ENCODE assay signal across 11 mouse cellular contexts in genomic region chr4:150540392-150541094, GRCm38 (mm10).
A peak's percentile ranks its signal among the peaks of the same experiment; 100 is the strongest.
DNase-seq lines count a peak whose midpoint lies in the region; ATAC-seq and TF ChIP-seq lines count a peak whose summit lies in the region.
"Had no signal": no experiment of that assay in that cellular context is flagged by ENCODE, and none has a peak within 500 bp of the region (broad histone marks: within the 10 kb centered on the region; RNA-seq: fewer than 3 reads in every experiment).

No protein-coding gene starts in this region.

- no peak for TF ChIP-seq POLR2A in brain, embryonic 14.5 days (IDR thresholded peaks at IDR 0.05; ENCODE audit: borderline replicate concordance, extremely low read depth, insufficient read depth, insufficient read length, poor library complexity, severe bottlenecking)

- no peak for TF ChIP-seq CTCF in layer of hippocampus, adult 2 months (conservative IDR thresholded peaks at IDR 0.05)
- no peak for TF ChIP-seq CTCF in brain, embryonic 14.5 days (IDR thresholded peaks at IDR 0.05; ENCODE audit: borderline replicate concordance, extremely low read depth, insufficient read depth, insufficient read length)

- WGBS in neural tube, embryonic 15.5 days = 23% methylated on average over 4 of the region's 5 CpGs

- no peaks in the 10 kb centered on the region for H3K27me3 ChIP-seq in neural tube, embryonic 15.5 days (replicated peaks)
- H3K27me3 ChIP-seq: liver, embryonic 15.5 days; megakaryocyte, embryonic 14.5 days had no signal

- peak overlapping the region; percentile 40 for H3K27ac ChIP-seq in layer of hippocampus, adult 2 months
- peak overlapping the region; percentile 66; the same call in 1 of the 2 replicates for H3K27ac ChIP-seq in neural tube, embryonic 15.5 days (replicated peaks)
- H3K27ac ChIP-seq: liver, embryonic 15.5 days had no signal

- no peak overlapping the region for H3K4me2 ChIP-seq in neural tube, embryonic 15.5 days
- H3K4me2 ChIP-seq: liver, embryonic 15.5 days had no signal

- H3K9me3 ChIP-seq in neural tube, embryonic 15.5 days (replicated peaks) = no peaks in the 10 kb centered on the region
- H3K9me3 ChIP-seq: liver, embryonic 15.5 days; megakaryocyte, embryonic 14.5 days had no signal

- H3K4me3 ChIP-seq in layer of hippocampus, adult 2 months = no peak overlapping the region
- H3K4me3 ChIP-seq in neural tube, embryonic 15.5 days (replicated peaks) = no peak overlapping the region
- H3K4me3 ChIP-seq: liver, embryonic 15.5 days; megakaryocyte, embryonic 14.5 days had no signal

- H3K36me3 ChIP-seq in neural tube, embryonic 15.5 days = peaks cover 16% of the 10 kb centered on the region

- DNase-seq in layer of hippocampus, adult 2 months (ENCODE audit: low spot score in 2 of 2) = no peak
- no peak for DNase-seq in layer of hippocampus, adult 8-10 months (ENCODE audit: low spot score in 2 of 2)
- peak; percentile 66 for DNase-seq in brain, embryonic 14.5 days (ENCODE audit: low read depth)
- peak; percentile 40 for DNase-seq in induced T-regulatory cell, adult 2 months (ENCODE audit: low read depth)
- no peak for DNase-seq in natural killer cell, adult 2 months (ENCODE audit: low spot score in 2 of 2)
- no peak for DNase-seq in liver
- DNase-seq in adrenal gland, postnatal 14 days = no peak
- DNase-seq: kidney, adult 18-20 months had no signal

- no peak for ATAC-seq in neural tube, embryonic 15.5 days (ENCODE audit: low FRiP score)

- peaks cover 27% of the 10 kb centered on the region for H3K4me1 ChIP-seq in neural tube, embryonic 15.5 days

- H3K9ac ChIP-seq in neural tube, embryonic 15.5 days (replicated peaks) = no peak overlapping the region
- H3K9ac ChIP-seq: liver, embryonic 15.5 days had no signal

Comparison
In these comparisons a context has a peak if more than half of its experiments do, and no peak if none do; other contexts are left out.
1. DNase-seq: peak in brain, embryonic 14.5 days (single experiment) and induced T-regulatory cell, adult 2 months (single experiment); none in layer of hippocampus, adult 2 months (0 of 2), layer of hippocampus, adult 8-10 months (0 of 2), natural killer cell, adult 2 months (0 of 2), liver (single experiment) and adrenal gland, postnatal 14 days (single experiment).